Mouse (Mus musculus) left cerebral cortex, postnatal 36 days (tissue): ENCODE results near the gene Tfg. TPM values are rescaled to one million over a fixed set of nuclear protein-coding genes. Genes with fewer than 3 reads are reported as not detected.

Experiments
- DNase-seq, 2 experiments: peaks; one replicate each; pipeline ENCODE4 v3.0.0; 2021 to 2022; ENCODE audit warnings: low spot score in 2 of 2, mixed read lengths in 1 of 2
- intact Hi-C: fragments of 180-260 bp; cut with DNase I; formaldehyde crosslinking; loops from one replicate; pipeline ENCODE4 v1.15.1; 2025
- total RNA-seq, 2 experiments: library from RNA; stranded (reverse); gene quantifications; 2 replicates each; pipeline ENCODE4 v1.2.3; 2021

Tfg gene
- total RNA-seq, 2 experiments from 2014 or later, result 55.0 to 56.6 TPM

DNA sequence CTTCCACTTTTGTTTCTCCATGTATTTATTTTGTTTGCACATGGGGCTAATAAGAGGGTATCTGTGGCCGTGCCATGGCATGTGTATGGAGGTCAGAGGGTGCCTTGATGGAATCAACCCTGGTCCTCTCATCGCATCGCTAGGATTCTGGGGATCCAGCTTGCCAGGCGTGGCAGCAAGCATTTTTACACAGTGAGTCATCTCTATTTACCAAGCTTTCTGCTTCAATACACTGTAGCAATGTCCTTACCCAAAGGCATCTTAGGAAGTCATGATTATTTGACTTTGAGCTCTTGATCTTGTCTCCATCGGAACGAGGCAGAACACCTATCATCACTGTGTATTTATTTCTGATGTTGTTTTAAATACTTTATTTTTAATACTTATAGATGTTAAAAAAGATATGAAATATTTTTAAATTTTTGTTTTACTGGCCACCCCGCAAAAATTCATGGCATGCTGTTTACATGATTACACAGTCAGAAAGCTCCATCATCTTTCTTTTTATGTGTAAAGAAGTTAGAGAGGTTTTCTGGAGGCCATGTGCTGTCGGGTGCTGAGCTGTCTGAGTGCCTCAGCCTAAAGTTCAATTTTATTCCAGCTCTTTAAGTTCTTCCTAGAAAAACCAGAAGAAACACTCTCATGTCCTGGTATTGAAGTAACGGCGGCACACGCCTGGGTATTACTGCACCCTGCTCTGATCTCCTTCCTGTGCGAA lies 61.9 kb downstream of the Tfg start:
- no peak for DNase-seq
- intact Hi-C loops, result no loop called here

- DNase-seq, result no peak
- intact Hi-C loops, result no loop called here
These were observed 70.7 kb downstream of the Tfg start for GRCm38 (mm10) chr16:56646382-56647172.

GRCm38 (mm10) chr16:56645251-56645650 lies 72.0 kb downstream of the Tfg start:
- no peak for DNase-seq
- intact Hi-C loops, result no loop called here

Other genes with a start within 250 kb of the Tfg start
- gene Abi3bp, start 239.6 kb downstream of the Tfg start, total RNA-seq, result 10 to 100 TPM; 11.7 to 23.5 TPM
- not detected for gene Adgrg7, start 78.4 kb upstream of the Tfg start, total RNA-seq
- gene Tmem45a, start 168.7 kb upstream of the Tfg start, total RNA-seq, result 1 to 10 TPM in 1 of 2 experiments, under 1 TPM in 1; 0.54 to 1.4 TPM
- gene Lnp1, start 210.6 kb upstream of the Tfg start, total RNA-seq, result 1 to 10 TPM; 3.1 to 3.7 TPM